Mouse (Mus musculus): Measurements from ENCODE around the gene Adam17.
"Not testable (repeated sequence)": the region's sequence is repeated elsewhere in the genome, so short reads cannot be mapped to it uniquely, and the experiment has no call there.

Adam17 gene

GRCm38 (mm10) chr12:21373100-21373819 is at the start of gene Adam17:
TSS of gene Adam17 (minus strand) at chr12:21373632.
- peak; percentile 93 for DNase-seq

DNA sequence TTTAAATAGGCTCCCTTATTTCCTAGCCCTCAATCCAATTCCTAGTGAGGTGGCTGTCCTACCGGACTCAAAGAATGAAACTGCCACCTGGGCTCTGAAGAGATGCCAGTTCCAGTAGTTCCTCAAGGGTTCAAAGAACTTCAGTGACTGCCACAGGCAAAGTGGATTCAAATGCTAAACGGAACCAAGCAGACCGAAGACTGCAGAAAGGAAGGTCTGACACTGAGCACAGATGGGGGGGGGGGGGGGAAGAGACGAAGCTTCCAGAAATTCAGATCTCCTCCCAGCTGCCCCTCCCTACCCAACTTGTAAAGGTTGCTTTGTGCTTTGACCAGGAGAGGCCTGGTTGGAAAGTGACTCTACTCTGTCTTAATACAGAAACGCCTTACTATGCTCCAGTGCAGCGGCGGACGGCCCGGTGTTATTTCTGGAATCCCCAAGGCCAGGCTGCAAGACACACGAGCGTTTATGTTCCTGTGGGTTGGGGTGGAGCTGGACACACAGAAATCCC is 45.2 kb upstream of the Adam17 start:
- DNase-seq = peak in 1 of 2 experiments; percentile 9

- peak in 1 of 2 experiments; percentile 10 for DNase-seq
These were observed 44.7 kb upstream of the Adam17 start for GRCm38 (mm10) chr12:21418083-21418482.

DNA sequence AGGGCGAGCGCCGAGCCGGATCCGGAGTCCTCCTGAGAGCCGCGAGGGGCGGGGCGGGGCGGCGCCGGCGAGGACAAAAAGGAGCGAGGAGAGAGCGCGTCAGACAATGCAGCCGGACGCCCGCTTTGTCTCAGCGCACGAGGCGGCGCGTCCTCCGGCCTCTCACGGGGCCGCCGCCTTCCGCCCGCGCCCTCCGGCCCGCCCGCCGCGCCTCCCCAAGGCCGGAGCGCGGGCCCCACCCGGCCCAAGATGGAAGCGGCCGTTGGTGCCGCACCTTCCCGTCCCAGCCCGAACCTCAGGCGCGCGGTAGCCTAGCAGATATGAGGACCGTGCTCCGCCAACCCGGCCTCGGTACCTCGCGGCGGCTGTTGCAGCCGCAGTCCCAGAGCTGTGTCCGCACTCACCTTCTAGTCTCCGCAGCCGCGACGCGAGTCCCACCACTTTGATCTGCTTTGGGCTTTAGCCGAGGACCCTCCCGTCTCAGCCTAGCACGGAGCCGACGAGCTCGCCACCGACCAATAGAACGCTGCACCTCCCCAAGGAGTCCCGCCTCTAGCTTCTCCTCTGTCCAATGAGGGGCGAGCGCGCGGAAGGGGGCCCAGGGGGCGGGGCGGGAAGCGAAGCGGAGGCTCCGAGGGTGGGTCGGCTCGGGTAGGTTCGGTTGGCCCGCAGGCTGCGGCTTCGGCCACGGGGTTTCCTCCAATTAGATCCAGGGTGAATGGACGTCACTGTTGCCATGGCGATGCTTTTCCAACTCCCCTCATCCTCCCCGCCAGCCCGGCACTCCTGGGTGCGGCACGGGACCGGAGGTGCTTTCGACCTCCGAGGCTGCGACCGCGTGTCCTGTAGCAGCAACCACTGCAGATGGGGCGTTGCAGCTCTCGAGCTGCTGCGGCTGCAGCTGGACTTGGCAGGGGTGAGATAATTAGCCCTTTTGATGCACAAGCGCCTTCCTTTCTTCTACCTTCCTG is 44.0 kb upstream of the Adam17 start, which contains the start of gene Ywhaq:
Ywhaq (minus strand) TSS at position 538 of the 971 bp plus-strand sequence.
- peak; percentile 88 to 92 for DNase-seq

DNA sequence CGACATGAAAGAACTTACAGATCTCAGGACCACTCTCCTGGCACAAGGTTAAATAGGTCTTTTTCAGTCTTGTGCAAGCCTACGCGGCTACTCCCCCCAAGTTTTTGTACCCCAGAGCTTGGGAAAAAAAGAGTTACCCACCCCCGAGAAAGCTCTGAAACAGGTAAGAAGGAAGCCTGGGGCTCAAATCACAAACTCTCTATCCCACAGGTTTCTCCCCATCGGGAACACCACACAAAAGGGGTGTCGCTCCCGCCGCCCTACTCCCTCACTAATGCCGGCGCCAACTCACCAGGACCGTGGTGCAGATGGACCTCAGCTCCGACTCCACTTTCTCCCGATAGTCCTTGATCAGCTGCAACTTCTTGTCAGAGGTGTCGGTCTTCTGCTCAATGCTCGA is 43.1 kb upstream of the Adam17 start:
- DNase-seq = peak in 1 of 2 experiments; percentile 15

DNA sequence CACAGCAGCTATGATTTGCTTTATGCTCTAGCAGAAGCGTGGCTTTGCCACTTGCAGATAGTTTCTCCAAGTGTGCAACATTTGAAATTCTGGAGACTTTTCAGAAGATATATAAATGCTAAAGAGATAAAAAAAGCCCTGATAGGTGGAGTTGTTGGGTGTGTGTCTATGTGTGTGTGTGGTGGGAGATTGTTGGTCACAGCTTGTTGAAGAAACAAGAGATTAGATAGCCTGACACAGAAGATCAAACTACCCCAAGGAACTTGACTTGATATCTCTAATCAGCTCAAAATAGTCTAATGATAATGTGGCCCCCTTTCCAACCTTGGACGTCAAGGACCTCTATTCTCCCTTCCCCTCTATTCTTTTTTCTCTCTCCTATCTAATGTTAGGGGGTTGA is 37.2 kb upstream of the Adam17 start:
- DNase-seq = no peak

- DNase-seq = no peak
These were observed 36.2 kb upstream of the Adam17 start for GRCm38 (mm10) chr12:21409651-21410050.

DNA sequence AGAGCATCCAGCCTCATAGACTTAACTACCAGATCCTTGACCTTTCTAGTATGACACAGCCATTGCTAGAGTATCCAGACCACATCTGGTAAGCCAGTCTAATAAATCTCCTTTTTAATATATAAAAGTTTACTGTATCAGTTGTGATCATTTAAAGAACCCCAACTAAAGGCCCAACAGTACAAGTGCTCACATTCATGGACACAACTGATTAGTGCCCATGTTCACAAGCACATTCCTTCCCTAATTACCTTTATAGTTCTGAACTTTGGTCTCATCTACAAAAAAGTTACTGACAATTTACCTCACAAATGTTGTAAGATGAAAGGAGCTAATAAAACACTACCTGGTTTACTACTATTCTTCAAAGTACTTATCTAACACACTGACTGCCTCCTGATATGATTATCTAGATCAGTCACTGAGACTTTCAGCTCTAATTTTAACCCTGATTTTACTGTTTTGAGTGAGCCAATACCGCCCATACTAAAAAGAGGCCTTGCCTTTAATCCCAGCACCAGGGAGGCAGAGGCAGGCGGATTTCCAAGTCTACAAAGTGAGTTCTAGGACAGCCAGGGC is 35.4 kb upstream of the Adam17 start:
- no peak for DNase-seq

DNA sequence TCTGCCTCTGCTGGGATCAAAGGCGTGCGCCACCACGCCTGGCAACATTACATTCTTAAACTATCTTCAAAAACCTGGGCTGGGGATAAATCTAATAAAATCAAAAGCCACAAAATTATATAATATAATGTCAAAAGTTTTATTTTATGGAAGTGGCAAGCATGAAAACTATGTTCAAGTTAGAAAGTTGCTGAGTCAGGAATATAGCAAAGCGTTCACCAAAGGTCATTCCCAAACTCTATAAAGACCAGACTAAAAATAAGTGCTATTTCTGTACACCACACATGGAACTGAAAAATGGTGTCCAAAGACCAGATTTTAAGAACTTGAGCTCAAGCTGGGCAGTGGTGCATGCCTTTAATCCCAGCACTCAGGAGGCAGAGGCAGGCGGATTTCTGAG is 29.3 kb upstream of the Adam17 start:
- no peak for DNase-seq

GRCm38 (mm10) chr12:21386201-21386600 is 12.8 kb upstream of the Adam17 start:
- no peak for DNase-seq

GRCm38 (mm10) chr12:21378765-21379346 is 5.4 kb upstream of the Adam17 start:
- not testable (repeated sequence) for DNase-seq

DNA sequence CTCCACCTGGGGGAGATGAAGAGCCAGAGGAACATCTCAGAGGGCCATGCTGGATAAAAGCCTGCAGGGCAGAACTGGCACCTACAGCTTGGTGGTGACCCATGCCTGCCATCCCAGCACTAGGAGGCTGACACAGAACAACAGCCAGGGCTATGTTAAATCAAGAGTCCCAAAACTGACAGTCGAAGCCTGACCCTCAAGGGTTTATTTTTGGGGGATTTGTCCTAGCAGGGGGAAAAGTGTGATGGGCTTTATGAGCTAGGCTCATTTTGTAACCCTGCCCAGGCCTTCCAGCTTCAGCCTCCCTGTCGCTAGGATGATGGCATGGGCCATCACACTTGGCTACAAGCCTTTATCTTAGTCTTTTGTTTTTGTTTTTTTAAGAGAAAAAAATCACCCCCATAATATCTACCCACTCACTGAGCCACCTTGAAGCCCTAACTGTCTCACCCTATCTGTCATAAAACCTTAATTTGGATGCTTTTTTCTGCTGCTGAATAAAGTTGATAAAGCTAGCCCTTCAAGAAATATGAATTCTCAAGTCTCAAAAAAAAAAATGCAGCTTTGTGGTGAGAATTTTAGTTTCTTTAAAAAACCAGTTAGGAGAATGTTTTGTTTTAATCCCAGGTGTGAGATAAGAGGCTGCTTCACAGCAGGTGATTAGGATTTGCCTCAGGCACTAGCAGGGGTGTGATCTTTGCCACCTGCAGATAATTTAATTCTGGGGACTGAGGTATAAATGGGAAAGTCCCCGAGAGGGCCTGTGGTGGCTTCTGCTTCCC is 2.1 kb upstream of the Adam17 start:
- DNase-seq = no peak

GRCm38 (mm10) chr12:21373820-21374475 is 516 bp upstream of the Adam17 start:
- no peak for DNase-seq

- DNase-seq = no peak
These were observed 3.3 kb downstream of the Adam17 start for GRCm38 (mm10) chr12:21370035-21370611.

DNA sequence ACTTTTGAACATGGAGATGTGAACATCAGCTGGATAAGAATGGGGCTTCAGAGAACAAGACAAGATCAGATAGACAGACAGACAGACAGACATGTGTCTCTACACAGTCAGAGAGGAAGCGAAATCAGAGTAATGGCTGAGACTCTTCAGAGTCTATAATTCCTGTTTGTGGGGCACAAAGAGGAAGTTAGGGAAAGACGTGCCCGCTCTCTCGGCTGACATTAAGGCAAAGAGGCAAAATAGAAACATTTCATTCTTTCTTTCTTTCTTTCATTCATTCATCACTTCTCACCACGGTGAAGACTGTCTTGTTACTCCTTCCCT is 4.4 kb downstream of the Adam17 start:
- DNase-seq = no peak

GRCm38 (mm10) chr12:21368376-21369086 is 4.9 kb downstream of the Adam17 start:
- DNase-seq = no peak

DNA sequence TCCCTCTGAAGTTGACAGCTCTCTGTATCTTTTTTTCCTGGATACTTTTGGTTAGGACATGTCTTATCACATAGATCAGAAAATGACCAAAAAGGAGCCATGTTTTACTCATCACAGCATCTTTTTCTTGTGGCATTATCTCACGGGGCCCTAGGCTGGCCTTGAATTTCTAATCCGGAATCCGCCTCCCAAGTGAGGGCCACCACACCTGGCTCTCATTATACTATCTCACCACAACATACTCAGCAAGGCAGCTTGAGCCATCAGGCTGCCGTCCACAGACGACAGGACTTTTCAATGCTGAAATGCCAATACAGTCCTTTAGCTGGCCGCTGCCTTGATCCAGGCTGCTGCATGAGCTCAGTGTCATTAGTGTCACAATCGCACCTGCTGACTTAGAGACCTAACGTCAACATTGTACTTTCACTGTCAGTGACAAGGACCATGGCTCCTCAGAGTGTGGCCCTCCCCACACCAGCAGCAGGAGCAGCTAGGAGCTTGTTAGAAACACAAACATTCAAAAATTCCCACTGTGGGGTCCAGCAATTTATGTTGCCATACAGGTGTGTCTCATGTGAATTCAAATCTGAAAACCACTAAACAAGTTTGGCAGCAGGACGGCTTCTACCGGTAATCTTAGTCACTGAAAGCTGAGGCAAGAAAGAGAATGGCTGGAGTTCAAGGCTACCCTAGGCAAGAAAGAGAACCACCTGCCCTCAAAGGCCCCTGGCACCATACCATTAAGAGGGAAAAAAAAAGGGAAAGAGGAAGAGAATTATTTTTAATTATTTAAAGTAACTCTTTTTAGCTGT is 8.6 kb downstream of the Adam17 start:
- DNase-seq = no peak

DNA sequence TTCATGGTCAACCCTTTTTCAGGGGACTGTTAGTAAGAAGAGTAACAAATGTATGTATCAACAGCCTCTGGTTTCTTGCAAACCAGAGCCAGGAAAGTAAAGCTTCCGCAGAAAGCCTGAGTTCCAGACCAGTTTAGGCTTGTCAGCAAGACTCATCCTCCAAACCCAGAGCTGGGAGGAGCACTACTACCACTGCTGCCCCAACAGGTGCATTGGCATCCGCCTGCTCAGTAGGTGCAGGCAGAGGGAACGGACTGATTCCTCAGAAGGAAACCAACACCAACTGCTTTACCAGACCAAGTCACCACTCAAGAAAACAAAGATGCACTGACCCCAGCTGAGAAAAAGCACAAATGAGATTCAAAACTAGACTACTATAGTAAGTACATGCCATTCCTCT is 10.2 kb downstream of the Adam17 start:
- no peak for DNase-seq

GRCm38 (mm10) chr12:21362686-21363085 is 10.7 kb downstream of the Adam17 start:
- DNase-seq = no peak

- DNase-seq = no peak
These were observed 19.8 kb downstream of the Adam17 start for GRCm38 (mm10) chr12:21353681-21354080.

Data from spleen, adult 18-20 months (tissue).